Mouse (Mus musculus): ENCODE measurements around the gene 1810043G02Rik. TPM values are rescaled to one million over a fixed set of nuclear protein-coding genes. Genes with fewer than 3 reads are reported as not detected.
A peak's percentile ranks its signal among the peaks of the same experiment; 100 is the strongest.
"Not testable (repeated sequence)": the region's sequence is repeated elsewhere in the genome, so short reads cannot be mapped to it uniquely, and the experiment has no call there.

1810043G02Rik gene
- total RNA-seq (2021): 10 to 100 TPM; 37.1 to 44.4 TPM
- long read RNA-seq, experiment 1, partial matches to known transcripts: 1 of 9 reads
- long read RNA-seq, experiment 1, other reads (novel, unspliced or antisense): 4 of 9 reads
- long read RNA-seq, experiment 2, partial matches to known transcripts: 3 of 14 reads
- long read RNA-seq, experiment 2, other reads (novel, unspliced or antisense): 10 of 14 reads

DNA sequence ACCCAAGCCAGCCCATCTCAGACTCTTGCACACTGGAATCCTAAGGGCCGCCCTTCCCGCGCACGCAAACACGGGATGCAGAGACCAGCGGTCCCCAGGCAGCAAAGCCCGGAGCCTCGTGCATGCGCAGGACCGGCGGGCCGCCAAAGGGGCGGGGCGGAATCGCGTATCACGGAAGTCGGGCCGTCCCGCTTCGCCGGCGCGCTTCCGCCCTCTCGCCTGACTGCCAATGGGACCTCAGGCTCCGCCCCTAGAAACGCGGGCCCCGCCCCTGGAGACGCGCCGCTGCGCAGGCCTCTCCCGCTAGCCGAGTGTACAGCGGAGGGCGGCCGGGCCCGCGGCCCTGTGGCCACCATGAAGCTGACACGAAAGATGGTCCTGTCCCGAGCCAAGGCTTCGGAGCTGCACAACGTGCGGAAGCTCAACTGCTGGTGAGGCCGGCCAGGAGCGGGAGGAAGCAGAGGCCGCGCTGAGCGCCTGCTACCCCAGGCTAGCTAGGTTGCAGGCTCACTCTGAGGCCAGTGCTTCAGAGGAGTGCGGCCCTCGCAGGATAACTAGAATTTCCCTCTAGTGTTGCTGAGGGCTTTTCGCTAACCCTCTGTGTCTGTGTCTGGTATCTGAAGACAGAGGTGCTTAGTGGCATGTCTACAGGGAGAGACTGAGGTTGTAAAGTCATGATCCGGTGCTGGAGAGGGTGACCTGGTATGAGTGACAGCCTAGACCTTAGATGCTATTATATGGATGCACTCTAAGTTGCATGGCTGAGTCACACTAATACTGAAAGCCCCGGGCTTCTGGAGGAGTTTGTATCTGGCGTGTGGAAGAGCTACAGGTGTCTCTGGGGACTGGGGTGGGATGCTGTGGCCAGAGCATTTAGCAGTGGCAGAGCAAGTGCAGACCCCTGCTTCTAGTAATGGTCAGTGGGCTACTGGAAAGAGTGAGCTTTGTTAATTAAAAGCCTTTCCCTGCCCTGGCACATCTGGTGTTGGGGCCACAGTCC is at the start of gene 1810043G02Rik:
1810043G02Rik (plus strand) TSS at position 174 of the 1,000 bp plus-strand sequence.
- Histone ChIP-seq H3K27ac (peak within 1 kb of the TSS; percentile 85), H3K4me3 (peak within 1 kb of the TSS; percentile 66)
- peak; percentile 98 to 100 for DNase-seq (ENCODE audit: low spot score in 2 of 2)
- peak; percentile 12; the same call in 1 of the 2 replicates for TF ChIP-seq CTCF (conservative IDR thresholded peaks at IDR 0.05)

- no peak for DNase-seq (ENCODE audit: low spot score in 2 of 2)
- TF ChIP-seq CTCF (conservative IDR thresholded peaks at IDR 0.05): no peak
- Histone ChIP-seq H3K27ac (no peak overlapping the region), H3K4me3 (no peak overlapping the region)
These were observed 38.6 kb upstream of the 1810043G02Rik start for GRCm38 (mm10) chr10:77939685-77940084.

GRCm38 (mm10) chr10:77950468-77950867 is 27.9 kb upstream of the 1810043G02Rik start:
- DNase-seq (ENCODE audit: low spot score in 2 of 2); H3K27ac ChIP-seq; H3K4me3 ChIP-seq: not testable (repeated sequence)

- H3K27ac ChIP-seq: no peak overlapping the region
- no peak for TF ChIP-seq CTCF (conservative IDR thresholded peaks at IDR 0.05)
- no peak overlapping the region for H3K4me3 ChIP-seq
- no peak for DNase-seq (ENCODE audit: low spot score in 2 of 2)
These were observed 15.6 kb upstream of the 1810043G02Rik start for GRCm38 (mm10) chr10:77962725-77963124.

DNA sequence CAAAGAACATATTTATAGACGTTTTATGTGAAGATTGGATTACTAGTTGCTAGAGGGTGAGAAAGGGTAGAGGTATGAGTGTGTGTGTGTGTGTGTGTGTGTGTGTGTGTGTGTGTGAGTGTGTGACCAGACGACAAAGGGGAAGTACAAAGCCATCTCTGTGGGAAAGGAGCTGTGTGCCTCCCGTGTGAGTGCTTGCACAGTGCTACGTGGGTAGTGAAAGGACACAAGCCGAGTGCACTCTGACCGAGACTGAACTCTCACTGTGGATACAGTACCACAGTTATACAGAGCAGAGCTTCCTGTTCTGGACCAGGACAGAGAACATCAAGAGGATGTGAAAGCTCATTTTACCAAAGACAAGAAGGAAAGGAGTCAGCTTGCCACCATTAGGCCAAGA is 14.4 kb upstream of the 1810043G02Rik start:
- Histone ChIP-seq H3K4me3 (no peak overlapping the region), H3K27ac (no peak overlapping the region)
- TF ChIP-seq CTCF (conservative IDR thresholded peaks at IDR 0.05): no peak
- no peak for DNase-seq (ENCODE audit: low spot score in 2 of 2)

GRCm38 (mm10) chr10:77969274-77969972 is 8.9 kb upstream of the 1810043G02Rik start:
- H3K27ac ChIP-seq: 0 out of 2 replicates have a peak overlapping the region, but pooled peaks have one; percentile 28
- peak; percentile 67 to 69 for DNase-seq (ENCODE audit: low spot score in 2 of 2)
- no peak for TF ChIP-seq CTCF (conservative IDR thresholded peaks at IDR 0.05)
- peak overlapping the region; percentile 54 for H3K4me3 ChIP-seq

- DNase-seq (ENCODE audit: low spot score in 2 of 2): no peak
- 0 out of 2 replicates have a peak overlapping the region, but pooled peaks have one; percentile 28 for H3K27ac ChIP-seq
- peak overlapping the region; percentile 54 for H3K4me3 ChIP-seq
- no peak for TF ChIP-seq CTCF (conservative IDR thresholded peaks at IDR 0.05)
These were observed 8.4 kb upstream of the 1810043G02Rik start for GRCm38 (mm10) chr10:77969973-77970325.

GRCm38 (mm10) chr10:77970481-77970880 is 7.8 kb upstream of the 1810043G02Rik start, which contains the start of gene Trpm2:
Trpm2 (minus strand) TSS chr10:77970563.
- no peak for DNase-seq (ENCODE audit: low spot score in 2 of 2)
- Histone ChIP-seq H3K4me3 (peak within 1 kb of the TSS; percentile 54), H3K27ac (0 out of 2 replicates have a peak within 1 kb of the TSS, but pooled peaks have one; percentile 28)
- TF ChIP-seq CTCF (conservative IDR thresholded peaks at IDR 0.05): no peak

GRCm38 (mm10) chr10:77971191-77971590 is 7.1 kb upstream of the 1810043G02Rik start:
- Histone ChIP-seq H3K4me3 (no peak overlapping the region), H3K27ac (no peak overlapping the region)
- TF ChIP-seq CTCF (conservative IDR thresholded peaks at IDR 0.05): no peak
- no peak for DNase-seq (ENCODE audit: low spot score in 2 of 2)

GRCm38 (mm10) chr10:77971709-77972553 is 6.4 kb upstream of the 1810043G02Rik start:
- Histone ChIP-seq H3K27ac (no peak overlapping the region), H3K4me3 (no peak overlapping the region)
- DNase-seq (ENCODE audit: low spot score in 2 of 2): peak in 1 of 2 experiments; percentile 49
- TF ChIP-seq CTCF (conservative IDR thresholded peaks at IDR 0.05): peak; percentile 68

DNA sequence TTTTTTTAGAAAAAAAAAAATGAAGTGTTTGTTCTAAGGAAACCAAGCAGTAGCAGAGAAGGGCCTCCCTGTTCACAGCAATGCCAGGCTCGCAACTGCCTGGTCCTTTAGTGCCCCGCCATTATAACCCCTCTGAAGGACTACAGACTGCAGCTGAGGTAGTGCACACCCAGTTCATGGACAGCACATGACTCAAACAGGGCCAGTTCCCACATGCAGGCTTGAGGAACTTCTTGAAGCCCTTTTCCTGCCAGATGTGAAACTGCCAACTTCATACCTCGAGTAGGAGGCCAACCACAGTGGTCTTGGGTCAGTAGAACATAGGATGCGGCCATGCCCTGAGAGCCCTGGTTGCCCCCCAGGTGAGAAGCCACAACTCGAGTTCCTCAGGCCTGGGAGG is 4.0 kb upstream of the 1810043G02Rik start:
- TF ChIP-seq CTCF (conservative IDR thresholded peaks at IDR 0.05): no peak
- no peak overlapping the region for H3K27ac ChIP-seq

GRCm38 (mm10) chr10:77974811-77975210 is 3.5 kb upstream of the 1810043G02Rik start:
- Histone ChIP-seq H3K27ac (no peak overlapping the region), H3K4me3 (no peak overlapping the region)
- DNase-seq (ENCODE audit: low spot score in 2 of 2): no peak
- TF ChIP-seq CTCF (conservative IDR thresholded peaks at IDR 0.05): no peak

More for the DNA sequence above, 4.0 kb upstream of the 1810043G02Rik start:
- no peak overlapping the region for H3K4me3 ChIP-seq
- DNase-seq (ENCODE audit: low spot score in 2 of 2): no peak
